Mouse (Mus musculus): ENCODE measurements around the gene Gas6.

GRCm38 (mm10) chr8:13436052-13436451 is 58.2 kb downstream of the Gas6 start:
- TF ChIP-seq GATA2 (IDR thresholded peaks at IDR 0.05; ENCODE audit: borderline replicate concordance, low read depth, low read length) = no peak
- no peak for TF ChIP-seq CTCF (IDR thresholded peaks at IDR 0.05; ENCODE audit: low read depth, low read length)
- TF ChIP-seq GATA1 (IDR thresholded peaks at IDR 0.05; ENCODE audit: borderline replicate concordance, low read length) = no peak
- TF ChIP-seq POLR2AphosphoS5 (IDR thresholded peaks at IDR 0.05; ENCODE audit: insufficient replicate concordance, low read depth, low read length) = no peak
- TF ChIP-seq TAL1 (conservative IDR thresholded peaks at IDR 0.05; ENCODE audit: low read depth, low read length) = no peak

Measured in G1E (cell line).